Mouse (Mus musculus): Measurements from ENCODE around the gene Gm44503. TPM values are rescaled to one million over a fixed set of nuclear protein-coding genes. Genes with fewer than 3 reads are reported as not detected.

Gene Gm44503
- polyA plus RNA-seq, 1 experiment = not detected

DNA sequence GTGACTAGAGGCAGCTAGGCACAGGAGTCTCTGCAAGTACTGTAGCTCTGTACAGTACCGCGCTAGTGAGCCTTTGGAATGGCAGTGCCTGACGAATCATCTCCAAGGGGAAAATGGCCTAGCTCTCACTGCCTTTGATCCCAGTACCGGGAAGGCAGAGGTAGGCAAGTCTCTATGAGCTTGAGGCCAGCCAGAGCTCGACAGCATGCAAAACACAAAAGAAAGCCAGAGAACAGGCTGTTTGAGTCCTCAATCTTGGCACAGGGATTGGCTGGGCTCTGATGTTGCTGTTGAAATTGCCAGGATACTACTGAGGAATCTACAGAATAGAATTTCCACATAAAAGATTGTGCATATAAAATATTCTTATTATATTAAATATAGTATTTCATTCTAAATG is 13.8 kb downstream of the Gm44503 start:
- Histone ChIP-seq H3K4me3 (ENCODE audit: low read depth, low read length) (no peak overlapping the region), H3K4me1 (ENCODE audit: control insufficient read depth, insufficient read depth, insufficient read length, low read length) (no peaks in the 10 kb centered on the region), H3K27ac (ENCODE audit: insufficient read depth, low read depth, low read length) (no peak overlapping the region), H3K27me3 (ENCODE audit: control insufficient read depth, insufficient read depth, low read length) (no peaks in the 10 kb centered on the region), H3K36me3 (ENCODE audit: control insufficient read depth, insufficient read depth, low read length) (no peaks in the 10 kb centered on the region)
- TF ChIP-seq CTCF (IDR thresholded peaks at IDR 0.05; ENCODE audit: extremely low read depth, insufficient read length, insufficient replicate concordance, low read depth, low read length) (no peak), POLR2A (IDR thresholded peaks at IDR 0.05; ENCODE audit: low read depth, low read length) (no peak)
- WGBS = 86% methylated on average over 5 of the region's 5 CpGs

DNA sequence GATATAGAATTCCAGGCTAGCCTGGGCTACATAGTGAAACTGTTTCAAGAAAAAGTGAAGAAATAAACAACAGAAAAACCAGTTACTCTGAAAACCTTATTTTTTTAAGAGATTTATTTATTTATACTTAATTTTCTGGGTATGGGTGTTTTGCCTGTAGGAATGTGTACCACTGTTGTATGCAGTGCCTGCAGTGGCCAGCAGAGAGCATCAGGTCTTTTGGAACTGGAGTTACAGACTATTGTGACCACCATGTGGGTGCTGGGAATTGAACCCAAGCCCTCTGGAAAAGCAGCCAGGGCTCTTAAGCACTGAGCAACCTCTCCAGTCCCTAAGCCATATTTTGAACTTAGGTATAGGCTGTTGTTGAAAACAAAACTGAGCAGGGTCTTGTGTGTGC is 14.3 kb downstream of the Gm44503 start:
- H3K27me3 ChIP-seq (ENCODE audit: control insufficient read depth, insufficient read depth, low read length) = no peaks in the 10 kb centered on the region
- H3K27ac ChIP-seq (ENCODE audit: insufficient read depth, low read depth, low read length) = no peak overlapping the region
- H3K4me3 ChIP-seq (ENCODE audit: low read depth, low read length) = no peak overlapping the region
- H3K36me3 ChIP-seq (ENCODE audit: control insufficient read depth, insufficient read depth, low read length) = no peaks in the 10 kb centered on the region
- TF ChIP-seq CTCF (IDR thresholded peaks at IDR 0.05; ENCODE audit: extremely low read depth, insufficient read length, insufficient replicate concordance, low read depth, low read length) = no peak
- no peak for TF ChIP-seq POLR2A (IDR thresholded peaks at IDR 0.05; ENCODE audit: low read depth, low read length)
- no peaks in the 10 kb centered on the region for H3K4me1 ChIP-seq (ENCODE audit: control insufficient read depth, insufficient read depth, insufficient read length, low read length)

DNA sequence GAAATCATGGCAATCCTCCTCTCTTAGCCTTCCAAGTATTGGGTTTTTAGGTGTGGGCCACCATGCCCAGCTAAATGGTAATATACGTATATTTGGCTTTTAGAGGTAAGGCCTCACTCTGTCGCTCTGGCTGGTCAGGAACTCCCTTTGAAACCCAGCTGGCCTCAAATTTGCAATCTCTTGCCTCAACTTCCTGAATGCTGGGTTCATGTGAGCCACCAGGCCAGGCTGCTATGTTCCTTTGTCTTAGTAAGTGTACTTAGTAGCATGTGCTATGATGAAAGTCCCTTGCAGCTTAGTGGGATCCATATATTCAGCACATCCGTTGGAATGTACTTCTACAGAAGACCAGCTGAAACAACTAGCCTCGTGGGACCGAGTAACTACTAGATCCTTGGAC is 16.1 kb downstream of the Gm44503 start:
- Histone ChIP-seq H3K27ac (ENCODE audit: insufficient read depth, low read depth, low read length) (no peak overlapping the region), H3K4me3 (ENCODE audit: low read depth, low read length) (no peak overlapping the region), H3K36me3 (ENCODE audit: control insufficient read depth, insufficient read depth, low read length) (no peaks in the 10 kb centered on the region), H3K4me1 (ENCODE audit: control insufficient read depth, insufficient read depth, insufficient read length, low read length) (no peaks in the 10 kb centered on the region), H3K27me3 (ENCODE audit: control insufficient read depth, insufficient read depth, low read length) (no peaks in the 10 kb centered on the region)
- 87% methylated on average over 5 of the region's 5 CpGs for WGBS
- no peak for TF ChIP-seq POLR2A (IDR thresholded peaks at IDR 0.05; ENCODE audit: low read depth, low read length)
- no peak for TF ChIP-seq CTCF (IDR thresholded peaks at IDR 0.05; ENCODE audit: extremely low read depth, insufficient read length, insufficient replicate concordance, low read depth, low read length)

GRCm38 (mm10) chr9:72975242-72975641 is 16.6 kb downstream of the Gm44503 start:
- no peak for TF ChIP-seq POLR2A (IDR thresholded peaks at IDR 0.05; ENCODE audit: low read depth, low read length)
- TF ChIP-seq CTCF (IDR thresholded peaks at IDR 0.05; ENCODE audit: extremely low read depth, insufficient read length, insufficient replicate concordance, low read depth, low read length) = no peak
- WGBS = 82% methylated on average over 1 of the region's 1 CpGs
- Histone ChIP-seq H3K36me3 (ENCODE audit: control insufficient read depth, insufficient read depth, low read length) (no peaks in the 10 kb centered on the region), H3K27ac (ENCODE audit: insufficient read depth, low read depth, low read length) (no peak overlapping the region), H3K4me1 (ENCODE audit: control insufficient read depth, insufficient read depth, insufficient read length, low read length) (no peaks in the 10 kb centered on the region), H3K4me3 (ENCODE audit: low read depth, low read length) (no peak overlapping the region), H3K27me3 (ENCODE audit: control insufficient read depth, insufficient read depth, low read length) (no peaks in the 10 kb centered on the region)

DNA sequence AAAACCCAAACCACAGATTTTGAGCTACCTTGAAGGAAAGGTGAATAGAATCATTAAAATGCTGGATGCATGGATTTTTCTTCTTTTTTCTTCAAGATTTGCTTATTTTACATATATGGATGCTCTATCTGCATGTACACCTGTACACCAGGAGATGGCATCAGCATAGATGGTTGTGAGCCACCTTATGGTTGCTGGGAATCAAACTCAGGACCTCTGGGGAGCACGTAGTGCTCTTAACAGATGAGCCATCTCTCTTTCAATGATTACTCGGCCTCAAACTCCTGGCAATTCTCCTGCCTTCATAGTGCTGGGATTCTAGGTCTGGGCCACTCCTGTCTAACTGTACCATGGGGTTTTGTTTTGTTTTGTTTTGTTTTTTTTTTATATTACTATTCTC is 24.4 kb downstream of the Gm44503 start:
- H3K27ac ChIP-seq (ENCODE audit: insufficient read depth, low read depth, low read length) = no peak overlapping the region
- no peaks in the 10 kb centered on the region for H3K36me3 ChIP-seq (ENCODE audit: control insufficient read depth, insufficient read depth, low read length)
- no peaks in the 10 kb centered on the region for H3K27me3 ChIP-seq (ENCODE audit: control insufficient read depth, insufficient read depth, low read length)
- TF ChIP-seq POLR2A (IDR thresholded peaks at IDR 0.05; ENCODE audit: low read depth, low read length) = no peak
- no peak for TF ChIP-seq CTCF (IDR thresholded peaks at IDR 0.05; ENCODE audit: extremely low read depth, insufficient read length, insufficient replicate concordance, low read depth, low read length)
- no peaks in the 10 kb centered on the region; the same call in 1 of the 2 replicates for H3K4me1 ChIP-seq (ENCODE audit: control insufficient read depth, insufficient read depth, insufficient read length, low read length)
- H3K4me3 ChIP-seq (ENCODE audit: low read depth, low read length) = no peak overlapping the region
- 70% methylated on average over 2 of the region's 2 CpGs for whole genome bisulfite sequencing

GRCm38 (mm10) chr9:72985250-72986220 is 26.9 kb downstream of the Gm44503 start, which contains the start of the genes Ccpg1os and Ccpg1:
Gene Ccpg1os (minus strand): TSS chr9:72985382.
Gene Ccpg1 (plus strand): TSS chr9:72985429.
- TF ChIP-seq POLR2A (IDR thresholded peaks at IDR 0.05; ENCODE audit: low read depth, low read length) = peak; percentile 81; the same call in 1 of the 2 replicates
- no peak for TF ChIP-seq CTCF (IDR thresholded peaks at IDR 0.05; ENCODE audit: extremely low read depth, insufficient read length, insufficient replicate concordance, low read depth, low read length)
- Histone ChIP-seq H3K27ac (ENCODE audit: insufficient read depth, low read depth, low read length) (peak within 1 kb of the TSS; percentile 66), H3K4me1 (ENCODE audit: control insufficient read depth, insufficient read depth, insufficient read length, low read length) (no peaks in the 10 kb centered on the region; the same call in 1 of the 2 replicates), H3K36me3 (ENCODE audit: control insufficient read depth, insufficient read depth, low read length) (no peaks in the 10 kb centered on the region), H3K27me3 (ENCODE audit: control insufficient read depth, insufficient read depth, low read length) (no peaks in the 10 kb centered on the region), H3K4me3 (ENCODE audit: low read depth, low read length) (peak within 1 kb of the TSS; percentile 89)
- under 1% methylated on average over 88 of the region's 88 CpGs for WGBS

GRCm38 (mm10) chr9:72987703-72988102 is 29.1 kb downstream of the Gm44503 start:
- TF ChIP-seq POLR2A (IDR thresholded peaks at IDR 0.05; ENCODE audit: low read depth, low read length) (no peak), CTCF (IDR thresholded peaks at IDR 0.05; ENCODE audit: extremely low read depth, insufficient read length, insufficient replicate concordance, low read depth, low read length) (no peak)
- WGBS = 52% methylated on average over 3 of the region's 3 CpGs
- Histone ChIP-seq H3K36me3 (ENCODE audit: control insufficient read depth, insufficient read depth, low read length) (no peaks in the 10 kb centered on the region), H3K27ac (ENCODE audit: insufficient read depth, low read depth, low read length) (no peak overlapping the region), H3K4me1 (ENCODE audit: control insufficient read depth, insufficient read depth, insufficient read length, low read length) (no peaks in the 10 kb centered on the region; the same call in 1 of the 2 replicates), H3K27me3 (ENCODE audit: control insufficient read depth, insufficient read depth, low read length) (no peaks in the 10 kb centered on the region), H3K4me3 (ENCODE audit: low read depth, low read length) (no peak overlapping the region)

Data from small intestine, adult 2 months (tissue).